Mouse (Mus musculus) liver, embryonic 11.5 days (tissue): ENCODE data around the gene Jmjd1c. TPM values are rescaled to one million over a fixed set of nuclear protein-coding genes. Genes with fewer than 3 reads are reported as not detected.

ENCODE experiments used
- ATAC-seq: fragments of 200-750 bp; cut with Nextera tagmentation; replicated peaks from 2 replicates; pipeline ENCODE4 v1.8.0; 2017; ENCODE audit warnings: moderate number of reproducible peaks, mild to moderate bottlenecking, moderate TSS enrichment, moderate library complexity; ENCODE audit not compliant: low FRiP score
- DNase-seq: peaks from one replicate; pipeline ENCODE4 v3.0.0-alpha.2; 2017; ENCODE audit warnings: low spot score
- H3K27ac ChIP-seq: fragments of 300-500 bp; sonication (generic); 2 replicates; pipeline ENCODE4 v1.5.1; 2014; ENCODE audit warnings: mild to moderate bottlenecking, low read depth, low read length, control low read depth
- H3K27me3 ChIP-seq: fragments of 300-500 bp; sonication (generic); replicated peaks from 2 replicates; pipeline ENCODE4 v1.6.1; 2014; ENCODE audit warnings: low read length, mixed read lengths; ENCODE audit not compliant: control insufficient read depth, insufficient read depth
- H3K36me3 ChIP-seq: fragments of 300-500 bp; sonication (generic); 2 replicates; pipeline ENCODE4 v1.6.1; 2014; ENCODE audit warnings: mild to moderate bottlenecking, low read length, moderate library complexity, mixed read lengths; ENCODE audit not compliant: control insufficient read depth, insufficient read depth
- H3K4me1 ChIP-seq: fragments of 300-500 bp; sonication (generic); replicated peaks from 2 replicates; pipeline ENCODE4 v1.6.1; 2014; ENCODE audit warnings: low read length, mixed read lengths; ENCODE audit not compliant: control insufficient read depth, insufficient read depth
- H3K4me2 ChIP-seq: fragments of 300-500 bp; sonication (generic); 2 replicates; pipeline ENCODE4 v1.6.1; 2014; ENCODE audit warnings: mild to moderate bottlenecking, control low read depth, moderate library complexity
- H3K4me3 ChIP-seq: fragments of 300-500 bp; sonication (generic); 2 replicates; pipeline ENCODE4 v1.5.1; 2014; ENCODE audit warnings: low read depth, low read length, control low read depth
- H3K9ac ChIP-seq: fragments of 300-500 bp; sonication (generic); 2 replicates; pipeline ENCODE4 v1.6.1; 2014; ENCODE audit warnings: low read depth, low read length, control low read depth
- H3K9me3 ChIP-seq: fragments of 300-500 bp; sonication (generic); 2 replicates; pipeline ENCODE4 v1.6.1; 2016; ENCODE audit warnings: low read length, inconsistent platforms, mixed read lengths; ENCODE audit not compliant: control insufficient read depth
- WGBS: fragments of 180-500 bp; shearing (Covaris S2); extraction: QIAGEN DNeasy Blood & Tissue Kit; methylation state at CpG from one replicate; pipeline ENCODE4 v1.1.7; 2014; 5-methylcytosine and 5-hydroxymethylcytosine counted together
- polyA plus RNA-seq: library from polyadenylated mRNA; unstranded; fragments of >200 nt; fragmentation: Nextera tagmentation; extraction: Ambion mirVana; gene quantifications from 2 replicates; pipeline ENCODE4 v1.2.1, GENCODE M21; 2014

Jmjd1c gene
- polyA plus RNA-seq, 1 experiment from 2014 or later: 31.6 TPM

DNA sequence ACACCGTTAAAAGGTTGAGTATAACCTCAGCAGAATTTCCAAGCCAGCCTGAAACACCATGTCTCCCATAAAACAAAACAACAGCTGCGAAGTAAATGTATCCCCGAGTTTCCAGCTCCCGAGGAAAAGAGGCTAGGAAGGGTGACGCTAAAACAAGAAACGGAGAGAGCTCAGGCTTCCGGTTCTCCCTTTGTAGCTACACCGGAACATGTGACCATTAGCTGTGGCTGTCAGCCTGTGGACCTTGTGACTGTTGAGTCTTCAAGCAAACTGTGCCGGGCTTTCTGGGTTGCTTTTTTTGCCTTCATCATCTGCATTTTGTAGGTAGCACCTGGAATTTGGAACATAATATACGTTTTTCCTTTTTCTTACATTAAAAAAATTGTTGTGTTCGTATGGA, 17.9 kb downstream of the Jmjd1c start:
- no peaks in the 10 kb centered on the region; the same call in 1 of the 2 replicates for H3K36me3 ChIP-seq
- H3K9ac ChIP-seq: no peak overlapping the region
- 85% methylated on average over 11 of the region's 11 CpGs for WGBS
- H3K4me3 ChIP-seq: no peak overlapping the region
- peaks cover 11% of the 10 kb centered on the region; the same call in 1 of the 2 replicates for H3K4me1 ChIP-seq
- H3K4me2 ChIP-seq: no peak overlapping the region
- DNase-seq: peak; percentile 19
- H3K27me3 ChIP-seq: no peaks in the 10 kb centered on the region
- ATAC-seq: no peak
- no peak overlapping the region for H3K27ac ChIP-seq
- no peaks in the 10 kb centered on the region for H3K9me3 ChIP-seq

DNA sequence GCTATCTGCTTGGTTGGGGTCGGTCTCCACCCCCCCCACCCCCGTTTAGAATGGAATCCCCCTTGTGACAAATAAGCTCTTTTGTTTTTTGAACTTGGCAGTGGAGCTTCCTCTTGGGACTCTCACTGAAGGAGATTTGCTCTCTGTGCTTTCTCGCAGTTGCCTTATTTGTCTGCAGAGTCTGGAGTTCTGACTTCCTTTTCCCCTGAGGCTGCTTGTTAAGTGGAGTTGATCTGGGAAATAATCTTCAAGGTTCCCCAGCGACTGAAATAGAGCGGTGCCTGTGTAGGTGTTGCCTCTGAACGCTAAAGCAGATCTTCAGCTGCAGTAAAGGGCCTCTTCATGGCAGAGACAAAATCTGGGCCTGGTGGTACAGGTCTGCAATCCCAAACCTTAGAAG, 19.2 kb downstream of the Jmjd1c start:
- H3K4me3 ChIP-seq: no peak overlapping the region
- ATAC-seq: no peak
- no peaks in the 10 kb centered on the region for H3K9me3 ChIP-seq
- no peak overlapping the region; the same call in 1 of the 2 replicates for H3K27ac ChIP-seq
- no peaks in the 10 kb centered on the region; the same call in 1 of the 2 replicates for H3K36me3 ChIP-seq
- DNase-seq: peak; percentile 31
- H3K9ac ChIP-seq: no peak overlapping the region
- WGBS: 23% methylated on average over 6 of the region's 6 CpGs
- no peak overlapping the region for H3K4me2 ChIP-seq
- H3K27me3 ChIP-seq: no peaks in the 10 kb centered on the region
- H3K4me1 ChIP-seq: peaks cover 16% of the 10 kb centered on the region; the same call in 1 of the 2 replicates

DNA sequence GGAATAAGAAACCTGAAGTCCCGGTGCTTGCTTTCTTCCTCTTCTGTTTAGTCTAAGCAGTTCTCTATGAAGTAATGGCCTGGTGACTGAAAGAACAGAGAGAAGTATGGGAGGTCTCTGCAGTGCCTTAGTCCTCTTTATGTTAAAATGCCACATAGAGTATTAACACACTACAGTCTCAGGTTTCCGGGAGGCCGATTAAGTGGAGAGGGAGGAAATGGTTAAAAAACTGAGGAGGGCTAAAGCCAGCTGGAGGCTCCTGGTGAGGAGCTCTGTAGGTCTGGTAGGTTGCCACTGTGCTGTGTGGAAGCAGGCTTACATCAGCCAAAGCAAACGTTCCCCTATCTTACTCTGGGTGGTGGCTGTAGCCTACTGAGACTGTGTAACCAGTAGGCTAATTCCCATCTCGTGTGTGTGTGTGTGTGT, 19.8 kb downstream of the Jmjd1c start:
- Histone ChIP-seq H3K4me3 (no peak overlapping the region), H3K27ac (no peak overlapping the region), H3K9ac (no peak overlapping the region), H3K27me3 (no peaks in the 10 kb centered on the region), H3K9me3 (no peaks in the 10 kb centered on the region), H3K36me3 (no peaks in the 10 kb centered on the region; the same call in 1 of the 2 replicates), H3K4me1 (peaks cover 16% of the 10 kb centered on the region), H3K4me2 (no peak overlapping the region)
- ATAC-seq: no peak; the same call in 1 of the 2 replicates
- peak; percentile 28 for DNase-seq
- WGBS: 19% methylated on average over 5 of the region's 5 CpGs

DNA sequence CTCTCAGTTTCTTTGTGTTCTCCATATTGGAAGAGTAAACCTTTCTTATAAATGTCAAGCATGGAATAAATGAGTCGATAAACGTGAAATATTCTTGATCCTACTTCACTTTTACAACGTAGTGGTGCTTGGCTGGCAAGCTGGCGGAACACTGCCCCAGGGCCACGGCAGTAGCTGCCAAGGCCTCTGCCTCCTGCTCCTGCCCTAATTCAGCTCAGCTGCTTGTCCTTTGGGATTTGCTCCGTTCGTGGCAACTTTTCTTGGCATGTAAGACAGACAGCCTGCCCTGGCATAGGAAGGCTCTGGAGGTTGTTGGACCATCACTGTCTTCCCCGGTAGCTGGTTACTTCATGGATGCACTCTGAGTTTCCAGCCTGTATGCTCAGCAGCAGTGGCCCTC, 20.3 kb downstream of the Jmjd1c start:
- H3K4me1 ChIP-seq: peaks cover 16% of the 10 kb centered on the region
- no peaks in the 10 kb centered on the region for H3K27me3 ChIP-seq
- ATAC-seq: no peak
- H3K4me2 ChIP-seq: no peak overlapping the region
- no peak overlapping the region for H3K27ac ChIP-seq
- H3K36me3 ChIP-seq: no peaks in the 10 kb centered on the region; the same call in 1 of the 2 replicates
- H3K9me3 ChIP-seq: no peaks in the 10 kb centered on the region
- H3K9ac ChIP-seq: no peak overlapping the region
- DNase-seq: peak; percentile 28
- H3K4me3 ChIP-seq: no peak overlapping the region
- WGBS: 84% methylated on average over 8 of the region's 8 CpGs

DNA sequence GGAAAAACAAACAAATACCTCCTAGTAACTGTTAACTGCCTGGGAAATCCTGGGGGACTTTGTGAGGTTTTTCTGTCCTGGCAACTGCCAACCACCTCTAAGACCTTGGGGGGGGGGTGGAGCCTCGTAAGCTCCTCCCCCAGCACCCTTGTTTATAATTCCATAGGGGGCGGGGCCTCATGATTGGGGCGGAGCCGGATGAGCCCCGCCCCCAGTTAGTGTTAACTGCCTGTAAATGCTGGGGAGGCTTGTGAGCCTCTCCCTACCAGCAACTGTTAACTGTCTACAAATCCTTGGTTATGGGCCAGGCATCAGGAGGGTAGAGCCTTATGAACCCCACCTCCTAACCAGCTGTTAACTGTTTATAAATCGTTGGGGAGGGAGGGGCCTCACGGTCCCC, 23.4 kb downstream of the Jmjd1c start:
- peak; percentile 32; the same call in 1 of the 2 replicates for ATAC-seq
- no peak overlapping the region for H3K4me2 ChIP-seq
- peaks cover 8% of the 10 kb centered on the region for H3K4me1 ChIP-seq
- H3K36me3 ChIP-seq: no peaks in the 10 kb centered on the region; the same call in 1 of the 2 replicates
- no peak overlapping the region for H3K9ac ChIP-seq
- H3K4me3 ChIP-seq: no peak overlapping the region
- H3K27me3 ChIP-seq: no peaks in the 10 kb centered on the region
- H3K9me3 ChIP-seq: no peaks in the 10 kb centered on the region
- 52% methylated on average over 7 of the region's 7 CpGs for WGBS
- H3K27ac ChIP-seq: no peak overlapping the region
- DNase-seq: no peak

DNA sequence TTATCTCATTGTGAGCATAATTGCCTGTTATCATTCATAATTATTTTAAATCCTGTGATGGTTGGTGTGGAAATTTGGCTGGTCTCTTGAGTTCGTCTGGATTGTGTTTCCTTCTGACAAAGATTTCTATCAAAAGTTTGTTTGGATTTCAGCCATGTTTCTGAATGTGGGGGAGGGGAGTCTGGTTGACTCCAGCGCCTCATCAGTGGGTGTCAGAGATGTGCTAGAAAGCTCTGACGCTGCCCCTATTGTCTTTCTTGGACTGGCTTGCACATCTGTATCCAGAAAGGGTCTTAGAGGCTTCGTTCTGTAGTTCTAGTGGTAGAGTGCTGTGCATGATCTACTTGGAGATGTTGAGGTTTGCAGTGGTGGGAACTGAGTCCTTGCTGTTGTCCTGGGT, 24.3 kb downstream of the Jmjd1c start:
- peaks cover 8% of the 10 kb centered on the region for H3K4me1 ChIP-seq
- H3K36me3 ChIP-seq: no peaks in the 10 kb centered on the region
- H3K4me3 ChIP-seq: no peak overlapping the region
- DNase-seq (no peak), ATAC-seq (no peak)
- no peak overlapping the region for H3K27ac ChIP-seq
- no peak overlapping the region for H3K4me2 ChIP-seq
- no peaks in the 10 kb centered on the region for H3K27me3 ChIP-seq
- no peak overlapping the region for H3K9ac ChIP-seq
- H3K9me3 ChIP-seq: no peaks in the 10 kb centered on the region
- WGBS: 57% methylated on average over 4 of the region's 4 CpGs

DNA sequence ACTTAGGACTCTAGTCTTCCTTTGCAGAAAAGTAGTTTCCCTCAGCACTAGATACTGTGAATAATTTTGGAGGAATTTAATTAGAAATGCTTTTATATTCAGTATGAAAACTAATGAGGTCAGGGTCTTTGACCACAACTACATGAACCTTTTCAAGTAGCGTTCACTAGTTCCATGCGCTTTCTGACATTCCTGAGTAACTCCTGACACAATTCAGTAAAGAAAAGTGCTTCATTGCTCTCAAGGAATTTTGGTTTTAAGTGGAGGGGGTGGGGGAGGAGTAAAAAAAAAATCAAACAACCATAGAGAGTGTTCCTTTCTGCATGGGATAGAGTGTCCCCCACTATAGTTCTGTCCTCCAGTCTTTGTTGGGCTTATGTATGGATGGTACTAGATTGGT, 24.7 kb downstream of the Jmjd1c start:
- peaks cover 7% of the 10 kb centered on the region for H3K4me1 ChIP-seq
- WGBS: 85% methylated on average over 2 of the region's 2 CpGs
- ATAC-seq: no peak

DNA sequence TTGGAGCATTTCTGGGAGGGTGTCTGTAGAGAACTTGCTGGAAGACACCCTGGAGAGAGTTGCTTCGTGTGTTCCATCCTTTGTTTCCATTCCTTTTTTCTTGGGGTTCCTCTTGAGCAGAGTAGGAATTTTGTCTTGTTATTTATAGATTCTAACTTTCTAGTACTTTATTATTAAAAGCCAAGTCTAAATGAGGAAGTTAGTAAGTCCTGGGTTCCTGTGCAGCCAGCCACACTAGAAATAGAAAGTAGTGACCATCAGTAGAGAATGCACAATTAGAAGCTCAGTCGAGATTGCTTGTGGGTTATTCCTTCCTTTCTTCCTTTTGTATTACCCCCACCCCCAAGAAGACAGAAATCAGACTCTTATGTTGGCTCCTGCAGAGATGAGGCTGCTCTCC, 27.8 kb downstream of the Jmjd1c start:
- peaks cover 8% of the 10 kb centered on the region for H3K4me1 ChIP-seq
- ATAC-seq (no peak), DNase-seq (no peak)
- H3K9me3 ChIP-seq: no peaks in the 10 kb centered on the region
- no peaks in the 10 kb centered on the region for H3K36me3 ChIP-seq
- H3K27ac ChIP-seq: no peak overlapping the region
- H3K4me2 ChIP-seq: no peak overlapping the region
- H3K9ac ChIP-seq: no peak overlapping the region
- H3K27me3 ChIP-seq: no peaks in the 10 kb centered on the region; the same call in 1 of the 2 replicates
- WGBS: 47% methylated on average over 2 of the region's 2 CpGs
- H3K4me3 ChIP-seq: no peak overlapping the region

More for the DNA sequence above, 24.7 kb downstream of the Jmjd1c start:
- Histone ChIP-seq H3K4me3 (no peak overlapping the region), H3K36me3 (no peaks in the 10 kb centered on the region), H3K9me3 (no peaks in the 10 kb centered on the region), H3K4me2 (no peak overlapping the region), H3K9ac (no peak overlapping the region), H3K27me3 (no peaks in the 10 kb centered on the region), H3K27ac (no peak overlapping the region)
- no peak for DNase-seq

DNA sequence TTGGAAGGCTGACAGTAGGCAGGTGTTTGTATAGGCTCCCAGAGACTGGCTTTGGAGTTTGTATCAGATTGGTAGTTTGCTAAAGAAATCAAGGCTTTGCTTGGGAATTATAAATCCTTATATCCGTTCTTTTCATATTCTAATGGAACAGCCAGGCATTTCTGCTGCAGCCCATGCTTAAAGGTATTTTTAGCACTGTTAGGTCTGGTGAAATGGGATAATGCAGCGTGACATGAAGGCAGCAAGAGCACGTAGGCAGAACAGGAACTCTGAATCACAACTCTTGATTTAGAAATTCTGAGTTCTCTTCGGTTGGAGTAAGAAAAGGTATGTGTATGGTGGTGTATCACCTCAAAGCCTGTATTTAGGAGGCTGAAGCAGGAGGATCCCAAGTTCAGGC, 28.2 kb downstream of the Jmjd1c start:
- 72% methylated on average over 4 of the region's 4 CpGs for WGBS
- Histone ChIP-seq H3K4me1 (peaks cover 8% of the 10 kb centered on the region), H3K4me3 (no peak overlapping the region), H3K36me3 (no peaks in the 10 kb centered on the region), H3K27ac (no peak overlapping the region), H3K9ac (no peak overlapping the region), H3K4me2 (no peak overlapping the region), H3K9me3 (no peaks in the 10 kb centered on the region), H3K27me3 (no peaks in the 10 kb centered on the region; the same call in 1 of the 2 replicates)
- ATAC-seq (no peak), DNase-seq (no peak)
